Mouse (Mus musculus) kidney, embryonic 16.5 days (tissue): ENCODE results near the gene Abhd12. TPM values are rescaled to one million over a fixed set of nuclear protein-coding genes. Genes with fewer than 3 reads are reported as not detected.
"Not testable (repeated sequence)": the region's sequence is repeated elsewhere in the genome, so short reads cannot be mapped to it uniquely, and the experiment has no call there.

ENCODE experiments used
- ATAC-seq: fragments of 200-750 bp; cut with Nextera tagmentation; 2 replicates; pipeline ENCODE4 v1.8.0; 2017; ENCODE audit warnings: moderate TSS enrichment; ENCODE audit not compliant: low FRiP score, low TSS enrichment
- H3K27ac ChIP-seq: fragments of 300-500 bp; sonication (generic); 2 replicates; pipeline ENCODE4 v1.5.1; 2014; ENCODE audit warnings: low read length
- H3K27me3 ChIP-seq: fragments of 300-500 bp; sonication (generic); 2 replicates; pipeline ENCODE4 v1.6.1; 2014; ENCODE audit warnings: low read length, control low read depth, mixed read lengths; ENCODE audit not compliant: insufficient read depth
- H3K36me3 ChIP-seq: fragments of 300-500 bp; sonication (generic); 2 replicates; pipeline ENCODE4 v1.6.1; 2014; ENCODE audit warnings: low read length, control low read depth, mixed read lengths; ENCODE audit not compliant: insufficient read depth
- H3K4me1 ChIP-seq: fragments of 300-500 bp; sonication (generic); 2 replicates; pipeline ENCODE4 v1.6.1; 2014; ENCODE audit warnings: low read length, control low read depth, mixed read lengths; ENCODE audit not compliant: insufficient read depth
- H3K4me2 ChIP-seq: fragments of 300-500 bp; sonication (generic); replicated peaks from 2 replicates; pipeline ENCODE4 v1.6.1; 2014; ENCODE audit warnings: low read depth, low read length
- H3K4me3 ChIP-seq: fragments of 300-500 bp; sonication (generic); 2 replicates; pipeline ENCODE4 v1.5.1; 2014; ENCODE audit warnings: mild to moderate bottlenecking, low read length
- H3K9ac ChIP-seq: fragments of 300-500 bp; sonication (generic); replicated peaks from 2 replicates; pipeline ENCODE4 v1.6.1; 2014; ENCODE audit warnings: low read length
- H3K9me3 ChIP-seq: fragments of 300-500 bp; sonication (generic); 2 replicates; pipeline ENCODE4 v1.6.1; 2016; ENCODE audit warnings: low read length, control low read depth
- WGBS: fragments of 180-500 bp; shearing (Covaris S2); extraction: QIAGEN DNeasy Blood & Tissue Kit; methylation state at CpG from one replicate; pipeline ENCODE4 v1.1.7; 2014; 5-methylcytosine and 5-hydroxymethylcytosine counted together
- polyA plus RNA-seq: library from polyadenylated mRNA; unstranded; fragments of >200 nt; fragmentation: Nextera tagmentation; extraction: Ambion mirVana; gene quantifications from 2 replicates; pipeline ENCODE4 v1.2.1, GENCODE M21; 2015

The Abhd12 gene
- polyA plus RNA-seq = 71.0 and 74.1 TPM in 2 replicates

GRCm38 (mm10) chr2:150904272-150904935 is at the start of gene Abhd12:
Abhd12 (minus strand) TSS chr2:150904741.
- peak; percentile 98 for ATAC-seq
- no peaks in the 10 kb centered on the region for H3K36me3 ChIP-seq
- WGBS = under 1% methylated on average over 66 of the region's 72 CpGs
- H3K9ac ChIP-seq = peak within 1 kb of the TSS; percentile 90
- H3K4me1 ChIP-seq = peaks cover 19% of the 10 kb centered on the region
- no peaks in the 10 kb centered on the region for H3K9me3 ChIP-seq
- peak within 1 kb of the TSS; percentile 73 for H3K4me2 ChIP-seq
- H3K4me3 ChIP-seq = peak within 1 kb of the TSS; percentile 94
- H3K27ac ChIP-seq = peak within 1 kb of the TSS; percentile 93
- H3K27me3 ChIP-seq = no peaks in the 10 kb centered on the region

- no peak for ATAC-seq
- H3K9me3 ChIP-seq = no peaks in the 10 kb centered on the region
- peaks cover 34% of the 10 kb centered on the region for H3K36me3 ChIP-seq
- no peak overlapping the region for H3K4me2 ChIP-seq
- WGBS = 88% methylated on average over 2 of the region's 2 CpGs
- H3K27ac ChIP-seq = no peak overlapping the region
- H3K27me3 ChIP-seq = no peaks in the 10 kb centered on the region
- H3K9ac ChIP-seq = no peak overlapping the region
- H3K4me3 ChIP-seq = no peak overlapping the region
- H3K4me1 ChIP-seq = no peaks in the 10 kb centered on the region
Observed at GRCm38 (mm10) chr2:150951201-150951600, 46.7 kb upstream of the Abhd12 start.

- H3K4me3 ChIP-seq = no peak overlapping the region
- 84% methylated on average over 6 of the region's 6 CpGs for WGBS
- no peaks in the 10 kb centered on the region for H3K4me1 ChIP-seq
- H3K36me3 ChIP-seq = peaks cover 30% of the 10 kb centered on the region
- no peak overlapping the region for H3K27ac ChIP-seq
- no peak overlapping the region for H3K9ac ChIP-seq
- H3K27me3 ChIP-seq = no peaks in the 10 kb centered on the region
- no peak overlapping the region for H3K4me2 ChIP-seq
- H3K9me3 ChIP-seq = no peaks in the 10 kb centered on the region
- ATAC-seq = no peak
Observed at GRCm38 (mm10) chr2:150950056-150950455, 45.5 kb upstream of the Abhd12 start.

DNA sequence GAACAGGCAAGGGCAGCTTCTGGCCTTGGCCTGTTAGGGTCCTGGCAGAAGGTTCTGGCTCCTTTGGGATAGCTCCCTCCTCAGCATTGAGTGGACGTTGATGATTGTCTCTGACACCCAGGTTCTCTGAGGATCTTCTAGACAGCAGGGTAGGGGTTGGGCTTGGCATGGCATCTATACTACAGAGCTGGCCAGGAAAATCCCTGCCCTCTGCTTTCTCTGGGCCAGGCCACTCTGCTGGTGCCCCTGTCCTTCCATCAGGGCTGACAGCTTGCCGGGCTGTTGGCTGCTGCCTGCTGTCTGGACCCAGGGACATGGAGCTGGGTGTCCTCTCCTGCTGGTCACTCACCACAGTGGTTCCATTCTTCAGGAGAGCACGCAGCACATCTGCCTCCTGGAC is 45.1 kb upstream of the Abhd12 start:
- Histone ChIP-seq H3K27ac (no peak overlapping the region), H3K4me3 (no peak overlapping the region), H3K4me2 (no peak overlapping the region), H3K4me1 (no peaks in the 10 kb centered on the region), H3K27me3 (no peaks in the 10 kb centered on the region), H3K9ac (no peak overlapping the region), H3K9me3 (no peaks in the 10 kb centered on the region), H3K36me3 (peaks cover 26% of the 10 kb centered on the region)
- 94% methylated on average over 3 of the region's 3 CpGs for WGBS
- no peak for ATAC-seq

- 73% methylated on average over 5 of the region's 5 CpGs for WGBS
- no peaks in the 10 kb centered on the region for H3K9me3 ChIP-seq
- H3K36me3 ChIP-seq = peaks cover 32% of the 10 kb centered on the region
- no peak overlapping the region for H3K4me2 ChIP-seq
- H3K4me1 ChIP-seq = no peaks in the 10 kb centered on the region
- no peak overlapping the region for H3K9ac ChIP-seq
- ATAC-seq = no peak
- H3K27ac ChIP-seq = no peak overlapping the region
- no peak overlapping the region for H3K4me3 ChIP-seq
- H3K27me3 ChIP-seq = no peaks in the 10 kb centered on the region
Observed at GRCm38 (mm10) chr2:150948786-150949185, 44.2 kb upstream of the Abhd12 start.

DNA sequence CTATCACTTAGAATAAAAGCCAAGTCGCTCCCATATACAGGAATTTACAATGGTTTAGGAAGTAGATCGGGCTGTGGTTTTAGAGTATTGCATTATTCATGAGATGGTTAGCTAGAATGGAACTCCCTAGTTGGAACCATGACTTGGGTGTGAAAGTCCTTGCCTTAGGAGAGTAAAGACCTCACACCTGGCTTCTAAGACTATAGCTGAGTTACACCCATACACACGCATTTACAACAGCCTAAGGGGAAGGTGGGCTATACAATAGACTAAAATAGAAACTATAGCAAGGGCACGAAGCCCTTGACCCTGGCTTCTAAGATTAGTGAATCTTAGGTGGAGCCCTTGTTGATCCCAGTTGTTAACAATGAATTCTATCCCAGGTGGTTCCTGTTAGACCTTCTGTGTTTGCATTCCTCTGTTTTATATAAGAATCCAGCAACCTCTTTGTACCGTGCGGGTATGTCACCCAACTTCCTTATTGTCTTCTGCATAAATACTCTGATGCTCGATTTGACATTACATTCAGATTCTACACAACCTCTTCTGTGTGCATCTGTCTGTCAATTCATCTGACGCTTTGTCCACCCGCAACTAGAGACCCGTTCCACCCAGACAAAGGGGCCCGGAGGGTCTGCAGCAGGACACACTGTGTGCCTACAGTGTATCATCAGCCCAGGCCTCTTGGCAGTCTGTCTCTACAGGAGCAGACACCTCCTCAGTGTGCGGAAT is 43.5 kb upstream of the Abhd12 start:
- not testable (repeated sequence) for H3K27ac ChIP-seq, H3K4me1 ChIP-seq, H3K27me3 ChIP-seq, ATAC-seq, H3K9me3 ChIP-seq, H3K4me3 ChIP-seq, H3K4me2 ChIP-seq, H3K9ac ChIP-seq
- WGBS = 88% methylated on average over 12 of the region's 12 CpGs
- H3K36me3 ChIP-seq = peaks cover 31% of the 10 kb centered on the region

DNA sequence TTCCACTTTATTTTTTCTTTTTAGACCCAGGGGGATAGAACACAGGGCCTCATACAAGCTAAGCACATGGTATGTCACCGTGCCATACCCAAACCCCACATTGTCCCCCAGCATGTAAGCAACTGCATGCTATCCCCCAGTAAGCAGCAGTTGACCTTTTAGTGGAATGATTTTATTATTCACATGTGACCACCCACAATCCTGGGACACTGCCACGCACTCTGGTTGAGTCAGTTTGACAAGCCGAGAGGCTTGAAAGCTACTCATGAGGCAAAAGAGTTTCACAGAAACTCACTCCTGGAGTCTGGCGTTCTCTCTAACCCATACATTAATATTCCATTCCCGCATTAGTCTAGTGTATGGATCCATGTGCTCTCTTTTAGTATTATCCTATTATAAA is 42.8 kb upstream of the Abhd12 start:
- not testable (repeated sequence) for H3K9me3 ChIP-seq, H3K27ac ChIP-seq, ATAC-seq, H3K4me1 ChIP-seq, H3K9ac ChIP-seq, H3K4me3 ChIP-seq, H3K27me3 ChIP-seq, H3K4me2 ChIP-seq
- 88% methylated on average over 5 of the region's 5 CpGs for WGBS
- peaks cover 27% of the 10 kb centered on the region for H3K36me3 ChIP-seq

DNA sequence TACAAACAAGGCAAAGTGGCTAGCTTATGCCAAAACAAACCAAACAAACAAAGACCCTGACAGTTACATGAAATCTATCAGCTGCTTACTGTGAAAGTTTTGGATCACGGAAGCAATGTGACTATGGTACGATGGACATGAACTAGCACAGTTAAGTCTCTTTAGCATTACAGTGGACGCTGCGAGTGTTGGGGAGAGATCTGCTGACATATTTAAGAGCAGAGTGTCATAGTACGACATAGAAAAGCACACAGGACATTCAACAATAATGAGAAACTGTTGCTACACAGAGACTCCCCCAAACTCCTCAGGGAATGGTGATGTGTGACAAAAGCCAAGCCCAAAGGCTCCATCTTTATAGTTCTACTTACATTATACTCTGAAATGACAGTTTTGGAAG is 39.5 kb upstream of the Abhd12 start:
- Histone ChIP-seq H3K4me2 (no peak overlapping the region), H3K4me3 (no peak overlapping the region), H3K27me3 (no peaks in the 10 kb centered on the region), H3K4me1 (no peaks in the 10 kb centered on the region), H3K9me3 (no peaks in the 10 kb centered on the region), H3K36me3 (peaks cover 15% of the 10 kb centered on the region), H3K9ac (no peak overlapping the region), H3K27ac (no peak overlapping the region)
- WGBS = 61% methylated on average over 5 of the region's 5 CpGs
- peak; percentile 64 for ATAC-seq

DNA sequence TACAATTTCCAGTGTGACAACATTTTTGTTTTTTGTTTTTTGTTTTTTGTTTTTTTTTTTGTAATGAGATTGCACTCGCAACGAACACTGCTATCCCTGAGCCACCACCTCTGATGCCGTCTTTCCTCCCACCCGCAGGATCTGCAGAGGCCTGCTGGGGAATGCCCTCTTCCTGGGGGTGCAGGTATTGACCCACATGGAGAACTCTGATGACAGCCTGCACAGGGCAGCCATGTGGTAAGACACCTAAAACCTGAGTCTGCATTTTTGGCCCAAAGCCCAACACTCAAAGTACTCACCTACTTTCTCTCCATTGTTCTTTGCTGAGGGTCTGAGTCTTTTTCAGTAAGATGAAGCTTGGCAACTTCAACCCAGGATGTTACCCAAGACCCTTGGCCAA is 30.1 kb upstream of the Abhd12 start:
- Histone ChIP-seq H3K9me3 (no peaks in the 10 kb centered on the region), H3K27me3 (no peaks in the 10 kb centered on the region), H3K4me1 (no peaks in the 10 kb centered on the region), H3K4me3 (no peak overlapping the region), H3K36me3 (peaks cover 33% of the 10 kb centered on the region), H3K27ac (no peak overlapping the region), H3K4me2 (no peak overlapping the region), H3K9ac (no peak overlapping the region)
- no peak for ATAC-seq
- 90% methylated on average over 4 of the region's 4 CpGs for WGBS

DNA sequence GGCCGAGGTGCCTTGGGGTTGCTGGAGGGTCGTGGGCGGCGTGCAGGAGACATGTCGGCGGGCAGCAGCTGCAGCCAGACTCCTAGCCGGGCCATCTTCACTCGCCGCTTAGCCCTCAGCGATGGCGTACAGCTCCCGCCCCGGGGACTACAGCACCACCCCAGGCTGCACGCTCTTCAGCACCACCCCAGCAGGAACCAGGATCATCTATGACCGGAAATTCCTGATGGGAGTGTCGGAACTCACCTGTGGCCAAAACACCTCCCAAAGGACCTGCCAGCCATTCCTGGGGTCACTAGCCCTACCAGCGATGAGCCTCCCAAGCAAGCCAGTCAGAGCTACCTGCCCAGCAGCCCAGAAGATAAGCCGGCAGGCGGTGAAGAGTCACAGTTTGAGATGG is 28.9 kb upstream of the Abhd12 start:
- H3K4me1 ChIP-seq = no peaks in the 10 kb centered on the region
- no peak for ATAC-seq

More for the DNA sequence above, 28.9 kb upstream of the Abhd12 start:
- no peak overlapping the region for H3K9ac ChIP-seq
- 88% methylated on average over 19 of the region's 19 CpGs for WGBS
- H3K27me3 ChIP-seq = no peaks in the 10 kb centered on the region
- H3K27ac ChIP-seq = no peak overlapping the region
- no peak overlapping the region for H3K4me3 ChIP-seq
- no peak overlapping the region for H3K4me2 ChIP-seq
- peaks cover 34% of the 10 kb centered on the region for H3K36me3 ChIP-seq
- H3K9me3 ChIP-seq = no peaks in the 10 kb centered on the region
